Mouse (Mus musculus) liver, embryonic 15.5 days (tissue): ENCODE measurements around the gene Dennd4a. TPM values are rescaled to one million over a fixed set of nuclear protein-coding genes. Genes with fewer than 3 reads are reported as not detected.
A peak's percentile ranks its signal among the peaks of the same experiment; 100 is the strongest.

Experiments
- ATAC-seq: fragments of 200-750 bp; cut with Nextera tagmentation; 2 replicates; pipeline ENCODE4 v1.8.0; 2017; ENCODE audit warnings: moderate number of reproducible peaks, mild to moderate bottlenecking, moderate library complexity; ENCODE audit not compliant: insufficient read depth
- H3K27ac ChIP-seq: fragments of 300-500 bp; sonication (generic); replicated peaks from 2 replicates; pipeline ENCODE4 v1.5.1; 2015; ENCODE audit warnings: mild to moderate bottlenecking, inconsistent platforms
- H3K27me3 ChIP-seq: fragments of 300-500 bp; sonication (generic); 2 replicates; pipeline ENCODE4 v1.6.1; 2015; ENCODE audit warnings: mild to moderate bottlenecking, inconsistent platforms
- H3K36me3 ChIP-seq: fragments of 300-500 bp; sonication (generic); replicated peaks from 2 replicates; pipeline ENCODE4 v1.6.1; 2015; ENCODE audit warnings: moderate library complexity, mild to moderate bottlenecking, inconsistent platforms
- H3K4me1 ChIP-seq: fragments of 300-500 bp; sonication (generic); replicated peaks from 2 replicates; pipeline ENCODE4 v1.6.1; 2015; ENCODE audit warnings: inconsistent platforms
- H3K4me2 ChIP-seq: fragments of 300-500 bp; sonication (generic); 2 replicates; pipeline ENCODE4 v1.6.1; 2015; ENCODE audit warnings: moderate library complexity, mild to moderate bottlenecking, inconsistent platforms
- H3K4me3 ChIP-seq: fragments of 300-500 bp; sonication (generic); replicated peaks from 2 replicates; pipeline ENCODE4 v1.5.1; 2015; ENCODE audit warnings: mild to moderate bottlenecking, inconsistent platforms
- H3K9ac ChIP-seq: fragments of 300-500 bp; sonication (generic); 2 replicates; pipeline ENCODE4 v1.6.1; 2015; ENCODE audit warnings: moderate library complexity, mild to moderate bottlenecking, inconsistent platforms
- H3K9me3 ChIP-seq: fragments of 300-500 bp; sonication (generic); replicated peaks from 2 replicates; pipeline ENCODE4 v1.6.1; 2016; ENCODE audit warnings: inconsistent platforms
- WGBS: fragments of 180-500 bp; shearing (Covaris S2); methylation state at CpG from one replicate; pipeline ENCODE4 v1.1.7; 2015; ENCODE audit warnings: mixed read lengths; ENCODE audit not compliant: insufficient replicate concordance; 5-methylcytosine and 5-hydroxymethylcytosine counted together
- polyA plus RNA-seq: library from polyadenylated mRNA; unstranded; fragments of >200 nt; fragmentation: Nextera tagmentation; extraction: Ambion mirVana; gene quantifications from 2 replicates; pipeline ENCODE4 v1.2.1, GENCODE M21; 2015

Dennd4a gene
- polyA plus RNA-seq, 1 experiment from 2014 or later, result 34.2 TPM

DNA sequence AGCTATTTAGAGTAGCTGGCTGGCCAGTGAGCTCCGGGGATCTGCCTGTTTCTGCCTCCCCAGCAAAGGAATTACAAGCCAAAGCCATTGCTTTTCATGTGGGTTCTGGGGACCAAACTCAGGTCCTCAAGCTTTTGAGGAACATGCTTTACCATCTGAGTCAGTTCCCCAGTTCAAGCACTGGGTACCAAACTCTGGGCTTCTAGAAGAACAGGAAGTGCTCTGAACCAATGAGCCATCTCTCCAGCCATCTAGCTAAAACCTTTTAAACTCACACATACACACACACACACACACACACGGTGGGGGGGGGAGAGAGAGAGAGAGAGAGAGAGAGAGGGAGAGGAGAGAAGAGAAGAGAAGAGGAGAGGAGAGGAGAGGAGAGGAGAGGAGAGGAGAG is 12.3 kb upstream of the Dennd4a start:
- Histone ChIP-seq H3K27ac (0 out of 2 replicates have a peak overlapping the region, but pooled peaks have one; percentile 41), H3K9ac (no peak overlapping the region), H3K27me3 (no peaks in the 10 kb centered on the region), H3K4me3 (no peak overlapping the region), H3K9me3 (no peaks in the 10 kb centered on the region), H3K36me3 (no peaks in the 10 kb centered on the region), H3K4me1 (peaks cover 49% of the 10 kb centered on the region), H3K4me2 (no peak overlapping the region)
- ATAC-seq, result no peak
- WGBS, result 57% methylated on average over 2 of the region's 2 CpGs

DNA sequence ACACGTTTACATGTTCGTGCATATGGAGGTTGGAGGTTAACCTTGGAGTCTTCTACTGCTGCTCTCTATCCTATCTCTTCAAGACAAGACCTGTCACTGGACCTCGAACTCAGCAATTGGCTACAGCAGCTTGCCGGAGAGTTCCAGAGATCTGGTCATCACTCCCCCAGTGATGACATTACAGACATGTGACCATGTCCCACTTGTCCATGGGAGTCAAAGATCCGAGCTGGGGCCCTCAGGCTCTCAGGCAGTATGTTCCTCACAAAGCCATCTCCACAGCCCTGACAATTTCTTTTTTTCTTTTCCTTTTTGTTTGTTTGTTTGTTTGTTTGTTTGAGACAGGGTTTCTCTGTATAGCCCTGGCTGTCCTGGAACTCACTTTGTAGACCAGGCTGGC is 11.6 kb upstream of the Dennd4a start:
- Histone ChIP-seq H3K4me1 (peaks cover 49% of the 10 kb centered on the region), H3K27me3 (no peaks in the 10 kb centered on the region), H3K4me2 (no peak overlapping the region), H3K9me3 (no peaks in the 10 kb centered on the region), H3K36me3 (no peaks in the 10 kb centered on the region), H3K9ac (no peak overlapping the region), H3K27ac (no peak overlapping the region), H3K4me3 (no peak overlapping the region)
- 84% methylated on average over 5 of the region's 5 CpGs for WGBS
- no peak for ATAC-seq

DNA sequence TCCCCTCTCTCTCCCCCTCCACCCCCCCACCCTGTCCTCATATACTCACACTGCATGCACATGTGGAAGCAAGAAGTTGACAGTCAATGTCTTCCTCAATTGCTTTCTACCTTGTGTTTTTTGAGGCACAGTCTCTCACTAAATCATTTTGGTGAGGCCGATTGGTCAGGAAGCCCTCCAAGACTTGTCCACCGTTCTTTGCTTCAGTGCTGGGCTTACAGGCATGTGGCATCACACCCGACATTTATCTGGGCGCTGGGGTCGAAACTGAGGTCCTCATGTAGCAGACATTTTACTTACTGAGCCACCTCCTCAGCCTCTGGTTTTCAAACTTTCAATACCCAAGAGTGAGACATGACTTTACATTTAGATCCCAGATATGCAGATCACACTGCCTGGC is 8.6 kb upstream of the Dennd4a start:
- no peaks in the 10 kb centered on the region for H3K9me3 ChIP-seq
- no peak overlapping the region for H3K9ac ChIP-seq
- no peak overlapping the region for H3K4me3 ChIP-seq
- no peak overlapping the region for H3K27ac ChIP-seq
- H3K4me1 ChIP-seq, result peaks cover 53% of the 10 kb centered on the region
- no peaks in the 10 kb centered on the region for H3K27me3 ChIP-seq
- no peaks in the 10 kb centered on the region for H3K36me3 ChIP-seq
- no peak for ATAC-seq
- 79% methylated on average over 5 of the region's 5 CpGs for WGBS
- no peak overlapping the region for H3K4me2 ChIP-seq

DNA sequence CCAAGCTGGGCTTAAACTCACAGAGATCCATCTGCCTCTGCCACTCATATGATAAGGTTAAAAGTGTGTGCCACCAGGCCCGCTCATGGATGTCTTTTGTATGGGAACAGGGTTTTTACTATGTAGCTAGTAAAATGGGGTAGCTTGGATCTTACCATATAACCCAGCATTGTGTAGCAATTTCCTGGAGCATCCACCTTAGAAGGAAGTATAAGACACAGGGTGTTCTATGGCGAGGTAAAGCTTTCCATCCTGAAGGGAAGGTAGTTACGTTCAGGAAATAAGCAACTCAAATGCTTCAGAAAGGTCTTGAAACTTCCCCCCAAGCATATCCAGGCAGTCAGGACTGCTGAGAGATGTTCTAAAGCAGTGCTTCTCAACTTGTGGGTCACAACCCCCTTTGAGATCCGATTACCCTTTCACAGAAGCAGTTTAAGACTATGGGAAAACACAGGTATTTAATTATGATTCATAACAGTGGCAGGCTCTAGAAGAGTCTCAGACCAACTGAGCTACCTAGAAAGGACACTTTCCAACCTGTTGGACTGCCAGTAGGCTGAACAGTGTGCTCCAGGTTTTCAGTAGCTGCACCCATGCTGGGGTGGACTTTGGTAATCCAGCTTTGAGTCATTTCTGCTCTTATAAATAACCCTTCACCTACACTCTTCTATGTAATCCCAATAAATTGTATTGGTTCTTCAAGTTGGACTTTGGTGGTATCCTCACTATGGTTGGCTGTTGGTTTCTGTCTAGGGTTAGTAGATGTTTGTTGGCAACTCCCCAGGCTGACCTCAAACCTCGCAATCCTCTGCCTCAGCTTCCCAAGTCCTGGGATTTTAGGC is 7.5 kb upstream of the Dennd4a start:
- Histone ChIP-seq H3K9me3 (no peaks in the 10 kb centered on the region), H3K4me2 (no peak overlapping the region), H3K4me3 (no peak overlapping the region), H3K9ac (no peak overlapping the region), H3K27ac (peak overlapping the region; percentile 64), H3K36me3 (no peaks in the 10 kb centered on the region), H3K27me3 (no peaks in the 10 kb centered on the region), H3K4me1 (peaks cover 64% of the 10 kb centered on the region)
- ATAC-seq, result no peak
- WGBS, result 74% methylated on average over 5 of the region's 5 CpGs

DNA sequence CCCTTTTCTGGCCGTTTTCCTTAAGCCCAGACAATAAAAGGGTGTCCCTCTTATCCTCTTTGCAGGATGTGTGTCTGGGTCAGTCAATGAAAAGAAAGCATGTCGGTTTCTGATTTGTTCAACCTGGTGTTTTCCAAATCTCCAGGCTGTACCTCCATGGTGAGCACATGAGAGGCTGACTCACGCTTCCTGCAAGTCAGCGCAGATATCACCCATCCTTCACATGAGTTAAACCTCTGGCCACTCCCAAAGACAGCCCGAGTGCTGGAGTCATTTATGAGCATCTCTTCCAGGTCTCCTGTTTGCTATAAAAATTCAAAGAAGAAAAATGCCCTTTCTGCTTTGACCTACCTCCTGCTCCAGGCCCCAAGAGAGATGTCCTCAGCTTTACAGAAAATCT is 5.3 kb upstream of the Dennd4a start:
- H3K9me3 ChIP-seq, result no peaks in the 10 kb centered on the region
- H3K4me1 ChIP-seq, result peaks cover 75% of the 10 kb centered on the region
- peak overlapping the region; percentile 58 for H3K4me3 ChIP-seq
- no peaks in the 10 kb centered on the region for H3K27me3 ChIP-seq
- H3K36me3 ChIP-seq, result no peaks in the 10 kb centered on the region
- peak overlapping the region; percentile 99 for H3K27ac ChIP-seq
- WGBS, result 31% methylated on average over 5 of the region's 5 CpGs
- H3K9ac ChIP-seq, result peak overlapping the region; percentile 72
- peak; percentile 89 for ATAC-seq
- peak overlapping the region; percentile 59 for H3K4me2 ChIP-seq

DNA sequence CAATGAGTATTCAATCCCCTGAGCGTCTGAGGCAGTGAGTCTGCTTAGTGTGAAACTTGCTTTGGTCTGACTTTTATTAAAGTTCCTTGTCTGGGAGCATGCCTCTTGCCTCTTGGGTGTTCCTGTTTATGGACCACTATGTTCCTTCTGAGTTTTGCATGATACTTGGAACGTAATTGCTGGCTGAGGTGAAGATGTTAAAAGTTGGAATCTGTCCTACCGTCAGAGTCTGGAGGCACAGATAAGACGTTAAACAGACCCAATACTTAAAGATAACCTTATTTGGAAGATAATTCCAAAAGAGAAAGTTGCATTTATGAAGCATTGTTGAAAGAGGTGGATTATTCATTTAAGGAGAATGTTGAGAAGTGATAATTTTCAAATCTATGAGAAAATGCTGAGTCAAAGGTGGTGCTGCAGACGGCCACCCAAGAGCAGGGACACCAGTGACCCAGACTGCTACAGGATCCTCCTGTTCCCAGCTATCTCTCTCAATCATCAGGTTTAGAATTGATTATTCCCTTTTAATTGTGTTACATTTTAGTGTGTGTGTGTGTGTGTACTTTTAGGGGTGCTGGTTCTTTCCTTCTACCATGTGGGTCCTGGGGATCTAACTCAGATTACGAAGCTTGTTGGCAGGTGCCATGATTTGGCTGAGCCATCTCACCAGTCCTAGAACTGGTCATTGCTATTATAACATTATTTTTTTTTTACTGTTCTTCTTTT is 4.6 kb upstream of the Dennd4a start:
- Histone ChIP-seq H3K4me3 (peak overlapping the region; percentile 58), H3K4me2 (peak overlapping the region; percentile 59)
- 32% methylated on average over 6 of the region's 6 CpGs for WGBS

GRCm38 (mm10) chr9:64807061-64807808 is 3.9 kb upstream of the Dennd4a start:
- H3K9me3 ChIP-seq, result no peaks in the 10 kb centered on the region
- H3K27ac ChIP-seq, result peak overlapping the region; percentile 99
- 80% methylated on average over 14 of the region's 14 CpGs for WGBS
- H3K4me1 ChIP-seq, result peaks cover 75% of the 10 kb centered on the region
- H3K9ac ChIP-seq, result peak overlapping the region; percentile 72
- H3K4me2 ChIP-seq, result peak overlapping the region; percentile 59
- H3K36me3 ChIP-seq, result no peaks in the 10 kb centered on the region
- peak overlapping the region; percentile 58 for H3K4me3 ChIP-seq
- H3K27me3 ChIP-seq, result no peaks in the 10 kb centered on the region
- ATAC-seq, result no peak

More for the DNA sequence above, 4.6 kb upstream of the Dennd4a start:
- H3K9me3 ChIP-seq, result no peaks in the 10 kb centered on the region
- peak overlapping the region; percentile 99 for H3K27ac ChIP-seq
- peak overlapping the region; percentile 72 for H3K9ac ChIP-seq
- ATAC-seq, result peak; percentile 22
- H3K27me3 ChIP-seq, result no peaks in the 10 kb centered on the region
- H3K4me1 ChIP-seq, result peaks cover 75% of the 10 kb centered on the region
- no peaks in the 10 kb centered on the region for H3K36me3 ChIP-seq

- peak overlapping the region; percentile 93 for H3K4me3 ChIP-seq
These were observed 1.3 kb upstream of the Dennd4a start for GRCm38 (mm10) chr9:64809851-64810250.

DNA sequence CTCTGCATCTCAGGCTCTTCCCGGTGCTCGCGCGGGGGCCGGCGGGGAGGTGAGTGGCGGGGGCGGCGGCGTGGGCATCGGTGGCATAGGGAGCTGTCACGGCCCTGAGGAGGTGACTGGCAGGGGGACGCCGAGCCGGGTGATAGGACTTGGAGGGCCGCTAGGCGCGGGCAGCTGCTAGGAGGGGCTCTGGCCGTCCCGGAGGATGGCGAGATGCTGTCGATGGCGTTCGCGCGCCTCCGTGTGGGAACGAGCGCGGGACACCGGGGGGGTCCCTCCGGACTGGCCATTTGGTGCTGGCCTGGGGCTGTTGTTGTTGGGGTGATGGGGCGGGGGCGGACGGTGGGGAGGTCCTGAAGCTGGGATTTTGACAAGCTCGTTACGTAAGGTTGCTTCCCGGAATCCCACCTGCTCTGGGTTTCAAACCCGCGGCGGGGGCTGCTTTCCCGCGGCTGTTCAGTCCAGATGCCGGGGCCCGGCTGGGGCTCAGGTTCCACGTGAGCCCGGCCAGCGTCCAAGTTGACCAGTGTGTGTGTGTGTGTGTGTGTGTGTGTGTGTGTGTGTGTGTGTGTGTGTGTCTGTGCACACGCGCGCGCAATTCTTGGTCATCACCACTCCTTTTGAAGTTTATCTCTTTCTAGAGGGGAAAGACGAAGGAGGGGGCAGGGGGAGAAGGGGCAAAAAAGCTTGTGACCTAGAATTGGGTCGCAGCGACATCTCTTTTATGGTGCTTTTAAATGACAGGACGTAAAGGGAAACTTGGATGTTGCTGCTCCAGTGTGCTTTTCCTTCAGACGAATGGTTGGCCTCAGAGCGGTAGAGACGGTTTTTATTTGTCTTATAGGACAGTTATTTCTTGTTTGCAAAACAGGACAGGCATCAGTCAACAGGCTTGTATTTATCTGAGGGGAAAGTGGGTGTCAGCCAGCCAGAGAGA is 666 bp downstream of the Dennd4a start:
- H3K9ac ChIP-seq, result peak overlapping the region; percentile 96
- under 1% methylated on average over 58 of the region's 59 CpGs for WGBS
- no peaks in the 10 kb centered on the region for H3K9me3 ChIP-seq
- H3K36me3 ChIP-seq, result peaks cover 20% of the 10 kb centered on the region
- H3K4me1 ChIP-seq, result peaks cover 69% of the 10 kb centered on the region
- H3K27me3 ChIP-seq, result no peaks in the 10 kb centered on the region
- peak; percentile 51 for ATAC-seq
- H3K4me2 ChIP-seq, result peak overlapping the region; percentile 63
- peak overlapping the region; percentile 93 for H3K4me3 ChIP-seq
- H3K27ac ChIP-seq, result peak overlapping the region; percentile 98

More at GRCm38 (mm10) chr9:64809851-64810250, 1.3 kb upstream of the Dennd4a start:
- WGBS, result 74% methylated on average over 3 of the region's 3 CpGs
- Histone ChIP-seq H3K27me3 (no peaks in the 10 kb centered on the region), H3K4me2 (peak overlapping the region; percentile 85), H3K9ac (peak overlapping the region; percentile 30), H3K9me3 (no peaks in the 10 kb centered on the region), H3K36me3 (peaks cover 13% of the 10 kb centered on the region), H3K27ac (peak overlapping the region; percentile 96), H3K4me1 (peaks cover 72% of the 10 kb centered on the region)
- ATAC-seq, result no peak

DNA sequence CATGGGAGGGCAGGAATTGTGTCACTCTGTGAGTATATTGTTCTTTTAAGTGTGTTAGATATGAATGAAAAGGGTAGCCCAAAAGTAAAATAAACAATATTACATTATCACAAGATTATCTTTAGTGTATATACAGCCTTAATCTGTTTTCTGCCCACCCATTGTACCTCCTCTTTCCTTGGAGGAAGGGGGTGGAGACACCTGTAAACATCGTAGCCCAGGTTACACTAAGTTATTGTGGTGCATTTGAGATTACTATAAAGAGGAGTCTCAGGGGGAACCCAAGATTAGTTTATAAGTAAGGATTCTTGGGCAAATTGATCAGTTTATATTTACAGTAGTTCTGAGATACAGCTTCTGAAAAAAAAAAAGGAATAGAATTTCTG is 1.3 kb downstream of the Dennd4a start:
- Histone ChIP-seq H3K4me3 (peak overlapping the region; percentile 93), H3K4me2 (peak overlapping the region; percentile 63), H3K4me1 (peaks cover 66% of the 10 kb centered on the region), H3K36me3 (peaks cover 22% of the 10 kb centered on the region), H3K9ac (peak overlapping the region; percentile 96), H3K27me3 (no peaks in the 10 kb centered on the region), H3K27ac (peak overlapping the region; percentile 98), H3K9me3 (no peaks in the 10 kb centered on the region)
- ATAC-seq, result no peak
- WGBS, result 9% methylated on average over 1 of the region's 1 CpGs
